Mouse (Mus musculus): ENCODE measurements around the gene Yy2. TPM values are rescaled to one million over a fixed set of nuclear protein-coding genes. Genes with fewer than 3 reads are reported as not detected.

The Yy2 gene
- not detected in 2 replicates for polyA plus RNA-seq (2012; ENCODE audit: insufficient read depth, low replicate concordance)

DNA sequence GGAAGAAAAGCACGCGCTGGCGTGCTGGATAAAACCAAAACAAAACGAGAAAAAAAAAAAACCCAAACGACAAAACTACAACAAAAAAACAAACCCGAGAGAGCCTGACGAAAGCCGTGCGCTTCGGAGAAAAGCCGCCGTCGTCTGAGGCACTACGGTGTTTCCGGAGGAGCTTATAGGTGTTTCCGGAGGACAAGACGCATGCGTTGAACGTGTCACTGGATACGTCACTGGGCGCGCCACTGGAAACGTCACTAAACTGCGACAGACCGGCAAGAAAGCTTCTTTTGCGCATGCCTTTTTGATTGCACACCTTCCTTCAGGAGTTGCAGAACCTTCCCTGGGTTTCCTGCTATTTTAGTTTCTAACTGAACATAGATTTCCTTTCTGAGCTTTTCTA lies at the start of gene Yy2:
Yy2 (minus strand) TSS at position 146 of the 400 bp plus-strand sequence.
- TF ChIP-seq FLI1 (IDR thresholded peaks at IDR 0.05; ENCODE audit: low read length) = no peak
- TF ChIP-seq GATA1 (IDR thresholded peaks at IDR 0.05; ENCODE audit: borderline replicate concordance, low read length) = no peak
- Histone ChIP-seq H3K4me3 (replicated peaks) (no peak within 1 kb of the TSS), H3K27me3 (replicated peaks) (no peaks in the 10 kb centered on the region), H3K4me1 (no peaks in the 10 kb centered on the region), H3K36me3 (replicated peaks; ENCODE audit: low read length) (peaks cover 31% of the 10 kb centered on the region), H3K9me3 (no peaks in the 10 kb centered on the region)

DNA sequence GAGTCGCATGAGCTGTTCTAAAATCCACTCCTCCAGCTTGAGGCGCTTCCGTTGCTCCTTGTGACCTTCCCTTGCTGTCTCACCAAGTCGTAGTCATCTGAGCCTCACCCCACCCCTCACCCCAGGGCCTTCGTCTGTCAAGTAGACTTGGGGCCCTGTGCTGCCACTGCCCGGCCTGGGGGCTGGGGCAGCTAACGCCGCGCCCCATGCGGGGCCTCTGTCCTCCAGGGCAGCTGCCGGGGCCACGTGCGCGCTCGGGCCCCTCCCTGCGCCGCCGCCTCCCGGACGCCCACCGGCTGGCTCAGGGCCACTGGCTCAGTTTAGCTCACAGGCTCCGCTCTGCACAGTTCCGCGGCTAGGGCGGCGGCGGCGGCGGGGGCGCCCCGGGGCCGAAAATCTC lies 44.1 kb upstream of the Yy2 start:
- Histone ChIP-seq H3K36me3 (replicated peaks; ENCODE audit: low read length) (no peaks in the 10 kb centered on the region), H3K27me3 (replicated peaks) (peaks cover 2% of the 10 kb centered on the region), H3K4me3 (replicated peaks) (no peak overlapping the region), H3K9me3 (no peaks in the 10 kb centered on the region), H3K4me1 (no peaks in the 10 kb centered on the region)
- no peak for TF ChIP-seq FLI1 (IDR thresholded peaks at IDR 0.05; ENCODE audit: low read length)
- no peak for TF ChIP-seq GATA1 (IDR thresholded peaks at IDR 0.05; ENCODE audit: borderline replicate concordance, low read length)

DNA sequence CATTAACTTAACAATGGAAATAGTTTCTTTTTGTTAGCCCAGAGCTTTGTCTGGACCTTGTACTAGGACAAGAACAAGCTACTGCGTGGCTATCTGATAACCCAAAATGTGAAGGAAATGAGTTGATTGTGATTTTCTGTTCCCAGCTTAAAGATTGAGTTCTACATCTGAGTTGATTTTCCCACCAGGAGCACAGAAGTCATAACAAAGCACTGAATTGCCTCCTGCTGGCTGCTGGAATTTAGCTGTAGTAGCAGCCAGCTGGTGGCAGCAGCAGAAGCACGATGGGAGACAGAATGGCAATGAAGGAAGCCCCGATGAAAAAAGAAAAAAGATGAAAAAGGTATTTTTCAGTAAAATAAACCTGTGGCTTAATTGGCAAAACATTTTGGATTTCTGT lies 32.7 kb upstream of the Yy2 start:
- Histone ChIP-seq H3K9me3 (peaks cover 3% of the 10 kb centered on the region; the same call in 1 of the 2 replicates), H3K4me3 (replicated peaks) (no peak overlapping the region), H3K27me3 (replicated peaks) (peaks cover 2% of the 10 kb centered on the region), H3K4me1 (peaks cover 9% of the 10 kb centered on the region), H3K36me3 (replicated peaks; ENCODE audit: low read length) (no peaks in the 10 kb centered on the region)
- TF ChIP-seq GATA1 (IDR thresholded peaks at IDR 0.05; ENCODE audit: borderline replicate concordance, low read length) = no peak
- TF ChIP-seq FLI1 (IDR thresholded peaks at IDR 0.05; ENCODE audit: low read length) = no peak

DNA sequence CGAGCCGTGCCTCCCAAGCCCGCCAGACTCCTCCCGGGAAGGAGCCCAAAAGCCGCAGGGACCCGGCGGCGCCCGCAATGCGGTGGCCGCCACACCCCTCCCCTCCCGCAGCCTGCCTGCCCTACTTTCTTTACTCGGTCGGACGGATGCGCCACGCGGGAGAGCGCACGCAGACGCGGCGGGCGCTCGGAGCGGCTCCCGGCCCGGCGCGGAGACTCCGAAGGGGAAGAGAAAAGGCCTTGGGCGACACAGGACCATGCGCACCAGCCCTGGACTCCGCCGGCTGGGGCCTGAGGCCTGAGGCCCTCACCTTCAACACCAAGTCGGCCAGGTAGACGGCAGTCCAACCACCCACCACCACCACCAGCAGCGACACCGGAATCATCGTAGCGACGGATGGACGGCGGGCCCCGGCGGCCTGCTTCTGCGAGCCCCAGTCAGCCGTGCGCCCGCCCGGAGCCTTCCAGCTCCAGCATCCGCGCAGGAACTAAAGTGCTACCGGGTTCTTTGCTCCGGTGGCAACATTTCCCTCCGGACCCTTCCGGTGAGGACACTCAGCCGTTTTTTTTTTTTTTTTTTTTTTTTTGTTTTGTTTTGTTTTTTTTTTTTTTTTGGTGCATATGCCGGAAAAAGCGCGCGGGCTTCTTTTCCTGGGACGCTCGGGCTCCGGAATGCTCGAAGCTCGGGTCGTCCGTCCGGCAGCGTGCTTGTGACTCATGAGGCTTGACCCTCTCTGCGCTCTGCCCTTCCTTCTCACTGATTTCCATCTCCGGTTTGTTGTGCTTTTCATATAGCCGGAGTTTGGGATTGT lies 29.6 kb upstream of the Yy2 start, which contains the start of gene Mbtps2:
Mbtps2 (minus strand) TSS at position 530 of the 811 bp plus-strand sequence.
- TF ChIP-seq GATA1 (IDR thresholded peaks at IDR 0.05; ENCODE audit: borderline replicate concordance, low read length) = no peak
- no peak for TF ChIP-seq FLI1 (IDR thresholded peaks at IDR 0.05; ENCODE audit: low read length)
- peaks cover 2% of the 10 kb centered on the region for H3K27me3 ChIP-seq (replicated peaks)
- H3K4me1 ChIP-seq = peaks cover 25% of the 10 kb centered on the region
- H3K9me3 ChIP-seq = peaks cover 3% of the 10 kb centered on the region; the same call in 1 of the 2 replicates
- H3K4me3 ChIP-seq (replicated peaks) = peak within 1 kb of the TSS; percentile 95
- H3K36me3 ChIP-seq (replicated peaks; ENCODE audit: low read length) = no peaks in the 10 kb centered on the region

DNA sequence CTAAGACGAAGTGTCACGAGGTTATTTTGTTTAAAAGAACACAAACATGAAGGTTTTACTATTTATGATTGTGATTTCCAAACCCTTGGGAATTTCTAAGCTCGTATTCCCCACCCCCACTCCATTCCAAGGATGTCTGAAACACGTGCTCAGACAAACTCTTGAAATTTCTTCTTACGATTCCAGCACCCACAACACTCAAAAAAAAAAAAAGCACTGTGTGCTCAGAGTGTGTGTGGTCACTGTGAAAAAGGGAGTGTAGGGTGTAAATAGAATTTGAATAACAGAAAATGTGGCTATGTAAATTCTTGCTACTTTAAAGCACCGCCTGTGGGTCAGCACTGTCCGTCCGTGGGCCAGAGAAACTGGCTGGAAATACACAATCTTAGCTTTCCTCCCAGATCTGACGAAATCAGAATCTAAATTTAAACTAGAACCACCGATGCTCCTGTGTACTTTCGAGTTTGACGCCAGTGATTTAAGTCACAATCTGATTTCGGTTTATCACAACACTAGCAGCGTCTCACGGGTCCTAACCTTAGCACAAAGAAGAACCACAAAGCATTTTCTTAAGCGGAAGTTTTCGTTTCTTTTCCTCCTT lies 28.9 kb upstream of the Yy2 start:
- Histone ChIP-seq H3K9me3 (peaks cover 3% of the 10 kb centered on the region; the same call in 1 of the 2 replicates), H3K36me3 (replicated peaks; ENCODE audit: low read length) (no peaks in the 10 kb centered on the region), H3K4me3 (replicated peaks) (peak overlapping the region; percentile 95), H3K4me1 (peaks cover 25% of the 10 kb centered on the region), H3K27me3 (replicated peaks) (peaks cover 2% of the 10 kb centered on the region)
- TF ChIP-seq FLI1 (IDR thresholded peaks at IDR 0.05; ENCODE audit: low read length) (no peak), GATA1 (IDR thresholded peaks at IDR 0.05; ENCODE audit: borderline replicate concordance, low read length) (no peak)

DNA sequence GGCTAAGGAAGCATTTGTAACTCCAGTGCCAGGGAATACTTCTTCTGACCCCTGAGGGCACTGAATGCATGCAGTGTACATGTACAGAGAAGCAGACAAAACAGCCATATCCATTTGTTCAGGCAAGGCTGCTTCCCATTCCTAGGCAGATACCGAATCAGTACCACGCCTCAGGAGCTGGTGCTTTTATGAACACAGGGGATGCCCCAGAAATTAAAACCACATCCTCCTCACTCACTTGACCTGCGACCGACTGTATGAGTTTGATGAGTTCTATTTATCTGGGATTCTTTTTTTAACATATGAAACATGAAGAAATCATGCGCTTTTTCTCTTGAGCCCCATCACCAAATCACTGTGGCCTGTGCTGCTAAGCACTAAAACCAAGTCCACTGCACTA lies 28.0 kb upstream of the Yy2 start:
- H3K4me3 ChIP-seq (replicated peaks) = peak overlapping the region; percentile 95
- H3K4me1 ChIP-seq = peaks cover 25% of the 10 kb centered on the region
- no peaks in the 10 kb centered on the region for H3K36me3 ChIP-seq (replicated peaks; ENCODE audit: low read length)
- H3K9me3 ChIP-seq = peaks cover 3% of the 10 kb centered on the region; the same call in 1 of the 2 replicates
- peaks cover 2% of the 10 kb centered on the region for H3K27me3 ChIP-seq (replicated peaks)
- no peak for TF ChIP-seq GATA1 (IDR thresholded peaks at IDR 0.05; ENCODE audit: borderline replicate concordance, low read length)
- TF ChIP-seq FLI1 (IDR thresholded peaks at IDR 0.05; ENCODE audit: low read length) = no peak

DNA sequence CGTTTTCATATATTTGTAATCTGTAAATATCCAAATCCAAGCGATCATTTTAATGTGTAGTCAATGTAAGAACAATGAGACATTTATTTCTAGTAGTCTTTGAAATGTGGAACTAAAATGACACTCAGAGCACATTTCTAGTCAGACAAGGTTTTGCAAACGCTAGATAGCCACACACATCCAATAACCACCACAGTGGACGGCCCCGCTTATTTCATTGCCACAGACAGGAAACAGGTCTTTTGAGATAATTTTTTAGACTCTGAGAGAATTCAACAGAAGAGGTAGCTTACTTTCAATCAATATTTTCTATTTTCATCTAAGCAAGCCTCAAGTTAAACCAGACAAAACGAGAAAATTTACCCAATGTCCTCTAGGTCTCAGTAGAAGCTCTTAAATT lies 27.1 kb upstream of the Yy2 start:
- H3K36me3 ChIP-seq (replicated peaks; ENCODE audit: low read length) = peaks cover 5% of the 10 kb centered on the region
- TF ChIP-seq GATA1 (IDR thresholded peaks at IDR 0.05; ENCODE audit: borderline replicate concordance, low read length) = no peak
- TF ChIP-seq FLI1 (IDR thresholded peaks at IDR 0.05; ENCODE audit: low read length) = no peak
- H3K4me3 ChIP-seq (replicated peaks) = peak overlapping the region; percentile 95

DNA sequence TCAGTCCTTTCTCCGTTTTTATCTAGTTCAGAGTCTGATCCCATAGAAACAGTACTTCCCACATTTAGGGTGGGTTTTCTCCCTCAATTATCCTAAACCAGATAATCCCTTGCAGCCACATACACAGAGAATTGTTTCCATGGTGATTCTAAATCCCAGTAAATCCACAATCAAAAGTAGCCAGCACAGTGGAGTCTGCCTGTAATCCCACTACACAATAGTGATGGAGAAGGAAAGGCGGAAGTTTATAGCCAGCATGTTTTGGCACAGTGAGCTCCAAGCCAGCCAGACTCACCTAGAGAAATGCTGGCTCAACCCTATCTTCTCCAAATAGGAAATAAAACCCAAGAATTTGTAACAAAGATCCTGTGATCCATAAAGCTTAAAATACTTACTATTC lies 25.8 kb upstream of the Yy2 start:
- Histone ChIP-seq H3K9me3 (peaks cover 3% of the 10 kb centered on the region; the same call in 1 of the 2 replicates), H3K36me3 (replicated peaks; ENCODE audit: low read length) (peaks cover 16% of the 10 kb centered on the region), H3K27me3 (replicated peaks) (peaks cover 2% of the 10 kb centered on the region), H3K4me1 (peaks cover 25% of the 10 kb centered on the region), H3K4me3 (replicated peaks) (peak overlapping the region; percentile 56)
- TF ChIP-seq GATA1 (IDR thresholded peaks at IDR 0.05; ENCODE audit: borderline replicate concordance, low read length) (no peak), FLI1 (IDR thresholded peaks at IDR 0.05; ENCODE audit: low read length) (no peak)

More for the DNA sequence above, 27.1 kb upstream of the Yy2 start:
- Histone ChIP-seq H3K9me3 (peaks cover 3% of the 10 kb centered on the region; the same call in 1 of the 2 replicates), H3K27me3 (replicated peaks) (peaks cover 2% of the 10 kb centered on the region), H3K4me1 (peaks cover 25% of the 10 kb centered on the region)

DNA sequence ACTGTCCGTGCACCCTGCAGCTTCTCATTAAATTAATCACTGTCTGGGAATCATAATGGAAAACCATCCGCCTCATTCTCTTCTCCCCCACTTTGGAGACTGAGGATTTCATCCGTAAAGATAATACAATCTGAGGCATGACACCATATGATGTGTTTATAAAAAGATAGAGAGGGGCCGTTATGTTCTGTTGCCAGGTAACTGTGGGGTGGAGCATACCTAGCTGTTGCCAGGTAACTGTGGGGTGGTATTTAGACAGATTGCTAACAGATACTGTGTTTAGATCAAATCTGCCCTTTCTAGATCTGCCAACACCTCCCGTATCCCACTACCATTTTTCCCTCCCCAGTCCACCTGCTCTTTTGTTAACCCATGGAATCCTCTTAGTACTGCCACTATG lies 18.2 kb upstream of the Yy2 start:
- no peak for TF ChIP-seq FLI1 (IDR thresholded peaks at IDR 0.05; ENCODE audit: low read length)
- TF ChIP-seq GATA1 (IDR thresholded peaks at IDR 0.05; ENCODE audit: borderline replicate concordance, low read length) = no peak
- H3K36me3 ChIP-seq (replicated peaks; ENCODE audit: low read length) = peaks cover 54% of the 10 kb centered on the region
- 0 out of 2 replicates have a peak, but pooled peaks cover under 1% of the 10 kb centered on the region for H3K4me1 ChIP-seq
- H3K9me3 ChIP-seq = no peaks in the 10 kb centered on the region
- H3K4me3 ChIP-seq (replicated peaks) = no peak overlapping the region
- H3K27me3 ChIP-seq (replicated peaks) = no peaks in the 10 kb centered on the region

DNA sequence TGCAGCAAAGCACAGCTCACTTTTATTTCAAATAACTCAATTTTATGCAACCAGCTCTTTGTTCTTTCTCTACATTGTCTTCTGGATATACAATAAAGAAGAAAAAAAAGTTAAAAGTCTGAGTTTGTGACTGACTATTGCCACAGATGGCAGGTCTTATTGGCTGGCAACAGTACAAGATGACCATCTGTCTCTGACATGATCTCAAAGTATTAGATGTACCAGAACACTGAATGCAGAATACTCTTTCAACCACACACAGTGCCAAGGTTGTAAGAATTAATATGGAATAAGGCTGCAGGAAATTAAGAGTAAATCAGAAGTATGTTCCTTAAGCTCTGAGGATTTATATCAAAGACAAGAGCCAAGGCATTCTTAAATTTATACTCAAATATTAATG lies 17.6 kb upstream of the Yy2 start:
- H3K36me3 ChIP-seq (replicated peaks; ENCODE audit: low read length) = peaks cover 58% of the 10 kb centered on the region

More for the DNA sequence above, 17.6 kb upstream of the Yy2 start:
- H3K27me3 ChIP-seq (replicated peaks) = peaks cover 2% of the 10 kb centered on the region
- H3K4me1 ChIP-seq = peaks cover 6% of the 10 kb centered on the region
- H3K9me3 ChIP-seq = no peaks in the 10 kb centered on the region
- H3K4me3 ChIP-seq (replicated peaks) = no peak overlapping the region
- no peak for TF ChIP-seq GATA1 (IDR thresholded peaks at IDR 0.05; ENCODE audit: borderline replicate concordance, low read length)
- no peak for TF ChIP-seq FLI1 (IDR thresholded peaks at IDR 0.05; ENCODE audit: low read length)

Measured in megakaryocyte, embryonic 14.5 days (primary cell).